Mouse (Mus musculus): ENCODE results near the gene 1700012B09Rik. TPM values are rescaled to one million over a fixed set of nuclear protein-coding genes. Genes with fewer than 3 reads are reported as not detected.

Gene 1700012B09Rik
- 3.6 and 4.2 TPM in 2 replicates for polyA plus RNA-seq (2016; fragmentation: Nextera tagmentation; extraction: Ambion mirVana)

- H3K36me3 ChIP-seq, result no peaks in the 10 kb centered on the region
- H3K9me3 ChIP-seq (replicated peaks), result no peaks in the 10 kb centered on the region
- peak; percentile 58 for ATAC-seq (ENCODE audit: low FRiP score)
- H3K4me2 ChIP-seq (replicated peaks), result peak within 1 kb of the TSS; percentile 37; the same call in 1 of the 2 replicates
- WGBS, result 20% methylated on average over 23 of the region's 23 CpGs
- peaks cover 7% of the 10 kb centered on the region for H3K4me1 ChIP-seq
- H3K27me3 ChIP-seq, result peaks cover 13% of the 10 kb centered on the region; the same call in 1 of the 2 replicates
- no peak within 1 kb of the TSS for H3K27ac ChIP-seq
- no peak within 1 kb of the TSS for H3K4me3 ChIP-seq
- H3K9ac ChIP-seq, result 0 out of 2 replicates have a peak within 1 kb of the TSS, but pooled peaks have one; percentile 18
Observed at GRCm38 (mm10) chr9:14770803-14771471, at the start of gene 1700012B09Rik. Gene 1700012B09Rik (minus strand): TSS chr9:14771030.

- no peaks in the 10 kb centered on the region for H3K9me3 ChIP-seq (replicated peaks)
- ATAC-seq (ENCODE audit: low FRiP score), result no peak
- H3K9ac ChIP-seq, result no peak overlapping the region
- H3K27me3 ChIP-seq, result no peaks in the 10 kb centered on the region
- peaks cover 56% of the 10 kb centered on the region for H3K36me3 ChIP-seq
- WGBS, result 95% methylated on average over 5 of the region's 5 CpGs
- H3K4me1 ChIP-seq, result no peaks in the 10 kb centered on the region
- no peak overlapping the region for H3K27ac ChIP-seq
- no peak overlapping the region for H3K4me3 ChIP-seq
- H3K4me2 ChIP-seq (replicated peaks), result no peak overlapping the region
Observed at GRCm38 (mm10) chr9:14810111-14810510, 39.3 kb upstream of the 1700012B09Rik start.

DNA sequence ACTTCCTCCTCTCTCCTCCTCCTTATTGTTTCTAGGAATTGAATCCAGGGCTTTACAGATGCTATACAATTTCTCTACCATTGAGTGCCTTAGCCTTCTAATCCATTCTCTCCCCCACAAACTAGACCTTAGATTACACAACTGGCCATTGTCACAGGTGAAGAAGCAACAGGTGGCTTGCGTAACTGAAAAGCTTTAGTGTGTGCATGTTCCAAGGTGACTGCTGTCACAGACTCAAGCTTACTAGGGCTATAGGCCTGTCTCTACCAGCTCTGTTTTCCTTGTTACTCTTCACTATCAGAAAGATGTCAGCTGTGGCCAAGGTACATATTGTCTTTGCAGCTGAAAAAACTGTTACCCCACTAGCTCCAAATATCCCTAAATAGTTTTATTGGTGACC lies 36.0 kb upstream of the 1700012B09Rik start:
- WGBS, result 100% methylated on average over 1 of the region's 1 CpGs
- no peak overlapping the region for H3K27ac ChIP-seq
- no peaks in the 10 kb centered on the region for H3K27me3 ChIP-seq
- no peaks in the 10 kb centered on the region for H3K4me1 ChIP-seq
- H3K36me3 ChIP-seq, result peaks cover 55% of the 10 kb centered on the region
- no peak overlapping the region for H3K9ac ChIP-seq
- H3K4me2 ChIP-seq (replicated peaks), result no peak overlapping the region
- H3K4me3 ChIP-seq, result no peak overlapping the region
- no peak for ATAC-seq (ENCODE audit: low FRiP score)
- no peaks in the 10 kb centered on the region for H3K9me3 ChIP-seq (replicated peaks)

GRCm38 (mm10) chr9:14805714-14806113 lies 34.9 kb upstream of the 1700012B09Rik start:
- H3K27me3 ChIP-seq, result no peaks in the 10 kb centered on the region
- no peak overlapping the region for H3K4me2 ChIP-seq (replicated peaks)
- WGBS, result 95% methylated on average over 2 of the region's 2 CpGs
- no peaks in the 10 kb centered on the region for H3K9me3 ChIP-seq (replicated peaks)
- peaks cover 58% of the 10 kb centered on the region for H3K36me3 ChIP-seq
- H3K4me1 ChIP-seq, result no peaks in the 10 kb centered on the region
- no peak overlapping the region for H3K9ac ChIP-seq
- no peak for ATAC-seq (ENCODE audit: low FRiP score)
- no peak overlapping the region for H3K27ac ChIP-seq
- H3K4me3 ChIP-seq, result no peak overlapping the region

DNA sequence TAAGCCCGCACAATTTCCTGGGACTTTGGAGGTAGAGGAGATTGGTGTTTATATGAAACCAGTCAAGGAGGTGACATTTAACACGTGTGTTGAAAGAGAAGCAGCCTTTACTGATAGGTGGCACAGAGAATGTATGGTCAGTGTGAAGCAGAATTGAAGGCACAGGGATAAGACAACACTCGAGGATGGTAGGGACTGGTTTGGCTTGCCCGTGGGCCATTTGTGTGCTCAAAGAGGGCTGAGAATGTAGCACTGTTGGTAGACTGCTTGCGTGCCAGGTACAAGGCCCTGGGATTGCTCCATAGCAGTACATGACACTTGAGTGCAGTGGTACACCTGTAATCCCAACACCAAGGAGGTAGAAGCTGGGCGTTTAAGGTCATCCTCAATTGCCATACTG lies 16.5 kb upstream of the 1700012B09Rik start:
- H3K36me3 ChIP-seq, result peaks cover 18% of the 10 kb centered on the region
- H3K9me3 ChIP-seq (replicated peaks), result no peaks in the 10 kb centered on the region
- 90% methylated on average over 6 of the region's 6 CpGs for WGBS
- no peak for ATAC-seq (ENCODE audit: low FRiP score)
- H3K4me3 ChIP-seq, result no peak overlapping the region
- no peaks in the 10 kb centered on the region for H3K27me3 ChIP-seq
- no peak overlapping the region for H3K27ac ChIP-seq
- H3K4me2 ChIP-seq (replicated peaks), result no peak overlapping the region
- H3K4me1 ChIP-seq, result peaks cover 9% of the 10 kb centered on the region
- no peak overlapping the region for H3K9ac ChIP-seq

GRCm38 (mm10) chr9:14784039-14785002 lies 13.5 kb upstream of the 1700012B09Rik start, which contains the start of the genes Mre11a and Ankrd49:
Gene Mre11a (plus strand): TSS chr9:14784654.
Gene Ankrd49 (minus strand): TSS chr9:14784856.
- peak within 1 kb of the TSS; percentile 67 for H3K4me3 ChIP-seq
- peak within 1 kb of the TSS; percentile 76 for H3K4me2 ChIP-seq (replicated peaks)
- no peaks in the 10 kb centered on the region for H3K27me3 ChIP-seq
- ATAC-seq (ENCODE audit: low FRiP score), result peak; percentile 100
- peaks cover 9% of the 10 kb centered on the region for H3K4me1 ChIP-seq
- under 1% methylated on average over 62 of the region's 62 CpGs for WGBS
- peaks cover 34% of the 10 kb centered on the region for H3K36me3 ChIP-seq
- H3K9me3 ChIP-seq (replicated peaks), result no peaks in the 10 kb centered on the region
- peak within 1 kb of the TSS; percentile 79 for H3K9ac ChIP-seq
- H3K27ac ChIP-seq, result peak within 1 kb of the TSS; percentile 92

- Histone ChIP-seq H3K4me2 (replicated peaks) (no peak overlapping the region), H3K36me3 (peaks cover 24% of the 10 kb centered on the region), H3K4me1 (no peaks in the 10 kb centered on the region), H3K9me3 (replicated peaks) (no peaks in the 10 kb centered on the region), H3K27me3 (no peaks in the 10 kb centered on the region), H3K27ac (no peak overlapping the region), H3K9ac (no peak overlapping the region), H3K4me3 (no peak overlapping the region)
- ATAC-seq (ENCODE audit: low FRiP score), result no peak
- 47% methylated on average over 13 of the region's 13 CpGs for WGBS
Observed at GRCm38 (mm10) chr9:14778341-14778740, 7.5 kb upstream of the 1700012B09Rik start.

GRCm38 (mm10) chr9:14773813-14774212 lies 3.0 kb upstream of the 1700012B09Rik start:
- no peak overlapping the region for H3K27ac ChIP-seq
- ATAC-seq (ENCODE audit: low FRiP score), result no peak
- H3K4me2 ChIP-seq (replicated peaks), result no peak overlapping the region
- peaks cover 5% of the 10 kb centered on the region for H3K4me1 ChIP-seq
- no peaks in the 10 kb centered on the region for H3K36me3 ChIP-seq
- H3K9ac ChIP-seq, result no peak overlapping the region
- H3K27me3 ChIP-seq, result peaks cover 10% of the 10 kb centered on the region; the same call in 1 of the 2 replicates
- 51% methylated on average over 2 of the region's 2 CpGs for WGBS
- no peaks in the 10 kb centered on the region for H3K9me3 ChIP-seq (replicated peaks)
- H3K4me3 ChIP-seq, result no peak overlapping the region

GRCm38 (mm10) chr9:14772074-14772473 lies 1.2 kb upstream of the 1700012B09Rik start:
- H3K9me3 ChIP-seq (replicated peaks), result no peaks in the 10 kb centered on the region
- H3K27ac ChIP-seq, result no peak overlapping the region
- ATAC-seq (ENCODE audit: low FRiP score), result no peak
- 93% methylated on average over 2 of the region's 2 CpGs for WGBS
- no peak overlapping the region for H3K4me3 ChIP-seq
- H3K27me3 ChIP-seq, result peaks cover 13% of the 10 kb centered on the region; the same call in 1 of the 2 replicates
- no peak overlapping the region for H3K9ac ChIP-seq
- H3K4me1 ChIP-seq, result peaks cover 7% of the 10 kb centered on the region
- H3K36me3 ChIP-seq, result no peaks in the 10 kb centered on the region
- H3K4me2 ChIP-seq (replicated peaks), result no peak overlapping the region

GRCm38 (mm10) chr9:14769811-14770210 lies 1.0 kb downstream of the 1700012B09Rik start:
- ATAC-seq (ENCODE audit: low FRiP score), result no peak
- H3K27me3 ChIP-seq, result peaks cover 13% of the 10 kb centered on the region; the same call in 1 of the 2 replicates
- peaks cover 7% of the 10 kb centered on the region for H3K4me1 ChIP-seq
- H3K36me3 ChIP-seq, result no peaks in the 10 kb centered on the region
- WGBS, result 46% methylated on average over 5 of the region's 6 CpGs
- no peak overlapping the region for H3K27ac ChIP-seq
- H3K4me3 ChIP-seq, result no peak overlapping the region
- no peaks in the 10 kb centered on the region for H3K9me3 ChIP-seq (replicated peaks)
- H3K4me2 ChIP-seq (replicated peaks), result no peak overlapping the region
- no peak overlapping the region for H3K9ac ChIP-seq

- Histone ChIP-seq H3K4me2 (replicated peaks) (no peak overlapping the region), H3K27ac (no peak overlapping the region), H3K4me1 (peaks cover 2% of the 10 kb centered on the region; the same call in 1 of the 2 replicates), H3K36me3 (no peaks in the 10 kb centered on the region), H3K9me3 (replicated peaks) (no peaks in the 10 kb centered on the region), H3K27me3 (0 out of 2 replicates have a peak, but pooled peaks cover 4% of the 10 kb centered on the region), H3K9ac (no peak overlapping the region), H3K4me3 (no peak overlapping the region)
- 27% methylated on average over 7 of the region's 7 CpGs for WGBS
- ATAC-seq (ENCODE audit: low FRiP score), result 0 out of 2 replicates have a peak, but pooled peaks have one; percentile 40
Observed at GRCm38 (mm10) chr9:14764765-14765164, 6.1 kb downstream of the 1700012B09Rik start.

DNA sequence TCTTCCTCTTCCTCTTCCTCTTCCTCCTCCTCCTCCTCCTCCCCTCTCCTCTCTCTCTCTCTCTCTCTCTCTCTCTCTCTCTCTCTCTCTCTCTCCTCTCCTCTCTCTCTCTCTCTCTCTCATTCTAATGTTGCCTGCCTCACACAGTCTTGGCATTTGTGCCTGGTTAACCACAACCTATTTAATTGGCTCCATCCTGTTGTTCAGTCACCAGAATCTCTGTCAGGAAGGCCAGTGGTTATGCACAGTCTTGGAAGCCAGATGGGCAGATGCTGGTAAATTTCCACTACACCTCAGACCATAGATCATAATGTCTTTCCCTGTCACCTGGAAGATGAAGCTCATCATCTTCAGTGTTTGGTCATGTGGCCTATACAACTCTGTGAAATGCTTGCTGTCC lies 11.6 kb downstream of the 1700012B09Rik start:
- ATAC-seq (ENCODE audit: low FRiP score), result no peak
- Histone ChIP-seq H3K27ac (no peak overlapping the region), H3K9ac (no peak overlapping the region), H3K36me3 (no peaks in the 10 kb centered on the region), H3K27me3 (no peaks in the 10 kb centered on the region), H3K4me3 (no peak overlapping the region), H3K4me2 (replicated peaks) (no peak overlapping the region), H3K9me3 (replicated peaks) (no peaks in the 10 kb centered on the region), H3K4me1 (no peaks in the 10 kb centered on the region)
